Mouse (Mus musculus): ENCODE data around the gene C730034F03Rik. TPM values are rescaled to one million over a fixed set of nuclear protein-coding genes. Genes with fewer than 3 reads are reported as not detected.

Gene C730034F03Rik
- polyA plus RNA-seq, 1 experiment from 2014 or later = 4.7 TPM

- ATAC-seq (ENCODE audit: insufficient number of reproducible peaks, insufficient read depth, low FRiP score, low TSS enrichment) = no peak
- 24% methylated on average over 9 of the region's 9 CpGs for WGBS
- peak within 1 kb of the TSS; percentile 67; the same call in 1 of the 2 replicates for H3K27ac ChIP-seq
Observed at GRCm38 (mm10) chr15:89477091-89477491, 47.7 kb downstream of the C730034F03Rik start, which contains the start of gene Arsa. Gene Arsa, minus strand, starts transcription at chr15:89477425.

GRCm38 (mm10) chr15:89477806-89478205 is 48.4 kb downstream of the C730034F03Rik start:
- no peak overlapping the region for H3K4me3 ChIP-seq
- H3K27me3 ChIP-seq = no peaks in the 10 kb centered on the region
- H3K9ac ChIP-seq = no peak overlapping the region
- H3K27ac ChIP-seq = no peak overlapping the region
- H3K4me1 ChIP-seq = peaks cover 5% of the 10 kb centered on the region; the same call in 1 of the 2 replicates
- no peaks in the 10 kb centered on the region for H3K36me3 ChIP-seq
- peaks cover 6% of the 10 kb centered on the region; the same call in 1 of the 2 replicates for H3K9me3 ChIP-seq
- no peak for ATAC-seq (ENCODE audit: insufficient number of reproducible peaks, insufficient read depth, low FRiP score, low TSS enrichment)
- H3K4me2 ChIP-seq (replicated peaks) = no peak overlapping the region
- WGBS = 45% methylated on average over 8 of the region's 8 CpGs

More at GRCm38 (mm10) chr15:89477091-89477491, 47.7 kb downstream of the C730034F03Rik start, which contains the start of gene Arsa:
- Histone ChIP-seq H3K9ac (peak within 1 kb of the TSS; percentile 55), H3K27me3 (no peaks in the 10 kb centered on the region), H3K4me1 (peaks cover 5% of the 10 kb centered on the region; the same call in 1 of the 2 replicates), H3K4me2 (replicated peaks) (peak within 1 kb of the TSS; percentile 84), H3K4me3 (peak within 1 kb of the TSS; percentile 59), H3K9me3 (peaks cover 2% of the 10 kb centered on the region; the same call in 1 of the 2 replicates), H3K36me3 (no peaks in the 10 kb centered on the region)

GRCm38 (mm10) chr15:89478622-89479021 is 49.2 kb downstream of the C730034F03Rik start:
- Histone ChIP-seq H3K36me3 (no peaks in the 10 kb centered on the region), H3K9ac (no peak overlapping the region), H3K4me1 (peaks cover 5% of the 10 kb centered on the region; the same call in 1 of the 2 replicates), H3K27me3 (no peaks in the 10 kb centered on the region), H3K9me3 (peaks cover 6% of the 10 kb centered on the region; the same call in 1 of the 2 replicates), H3K27ac (no peak overlapping the region), H3K4me3 (no peak overlapping the region), H3K4me2 (replicated peaks) (no peak overlapping the region)
- WGBS = 82% methylated on average over 3 of the region's 3 CpGs
- no peak for ATAC-seq (ENCODE audit: insufficient number of reproducible peaks, insufficient read depth, low FRiP score, low TSS enrichment)

Other genes starting within 250 kb of the C730034F03Rik start
- gene Plxnb2, start 248.8 kb upstream of the C730034F03Rik start, polyA plus RNA-seq (2016; fragmentation: Nextera tagmentation; extraction: Ambion mirVana) = 169 and 182 TPM in 2 replicates
- gene Dennd6b, start 233.1 kb upstream of the C730034F03Rik start, polyA plus RNA-seq (2016; fragmentation: Nextera tagmentation; extraction: Ambion mirVana) = 30.2 and 30.3 TPM in 2 replicates
- 38.9 and 41.9 TPM in 2 replicates for gene Ppp6r2, start 218.0 kb upstream of the C730034F03Rik start, polyA plus RNA-seq (2016; fragmentation: Nextera tagmentation; extraction: Ambion mirVana)
- gene Sbf1, start 114.3 kb upstream of the C730034F03Rik start, polyA plus RNA-seq (2016; fragmentation: Nextera tagmentation; extraction: Ambion mirVana) = 60.9 and 61.6 TPM in 2 replicates
- 0.18 TPM in 1 of 2 replicates, not detected in the other for gene Adm2, start 106.9 kb upstream of the C730034F03Rik start, polyA plus RNA-seq (2016; fragmentation: Nextera tagmentation; extraction: Ambion mirVana)
- gene Miox, start 95.2 kb upstream of the C730034F03Rik start, polyA plus RNA-seq (2016; fragmentation: Nextera tagmentation; extraction: Ambion mirVana) = not detected in 2 replicates
- 54.5 and 58.8 TPM in 2 replicates for gene Lmf2, start 73.9 kb upstream of the C730034F03Rik start, polyA plus RNA-seq (2016; fragmentation: Nextera tagmentation; extraction: Ambion mirVana)
- 171 and 177 TPM in 2 replicates for gene Ncaph2, start 73.9 kb upstream of the C730034F03Rik start, polyA plus RNA-seq (2016; fragmentation: Nextera tagmentation; extraction: Ambion mirVana)
- 5.5 and 6.2 TPM in 2 replicates for gene Sco2, start 55.7 kb upstream of the C730034F03Rik start, polyA plus RNA-seq (2016; fragmentation: Nextera tagmentation; extraction: Ambion mirVana)
- 1.2 and 1.5 TPM in 2 replicates for gene Tymp, start 52.5 kb upstream of the C730034F03Rik start, polyA plus RNA-seq (2016; fragmentation: Nextera tagmentation; extraction: Ambion mirVana)
- gene Odf3b, start 50.3 kb upstream of the C730034F03Rik start, polyA plus RNA-seq (2016; fragmentation: Nextera tagmentation; extraction: Ambion mirVana) = 0.27 and 0.51 TPM in 2 replicates
- gene Klhdc7b, start 44.7 kb upstream of the C730034F03Rik start, polyA plus RNA-seq (2016; fragmentation: Nextera tagmentation; extraction: Ambion mirVana) = 0.11 TPM in 1 of 2 replicates, not detected in the other
- gene Syce3, start 19.1 kb upstream of the C730034F03Rik start, polyA plus RNA-seq (2016; fragmentation: Nextera tagmentation; extraction: Ambion mirVana) = not detected in 2 replicates
- gene Cpt1b, start 3.7 kb upstream of the C730034F03Rik start, polyA plus RNA-seq (2016; fragmentation: Nextera tagmentation; extraction: Ambion mirVana) = 0.39 and 0.58 TPM in 2 replicates
- gene Gm44502, start 107 bp downstream of the C730034F03Rik start, polyA plus RNA-seq (2016; fragmentation: Nextera tagmentation; extraction: Ambion mirVana) = 0.22 TPM in 1 of 2 replicates, not detected in the other
- gene Chkb, start 319 bp downstream of the C730034F03Rik start, polyA plus RNA-seq (2016; fragmentation: Nextera tagmentation; extraction: Ambion mirVana) = 60.2 and 68.7 TPM in 2 replicates
- gene Mapk8ip2, start 24.3 kb downstream of the C730034F03Rik start, polyA plus RNA-seq (2016; fragmentation: Nextera tagmentation; extraction: Ambion mirVana) = 8.2 and 10.0 TPM in 2 replicates
- gene Arsa, start 47.8 kb downstream of the C730034F03Rik start, polyA plus RNA-seq (2016; fragmentation: Nextera tagmentation; extraction: Ambion mirVana) = 18.0 and 18.2 TPM in 2 replicates
- gene Shank3, start 70.0 kb downstream of the C730034F03Rik start, polyA plus RNA-seq (2016; fragmentation: Nextera tagmentation; extraction: Ambion mirVana) = 3.0 and 4.7 TPM in 2 replicates
- 0.23 and 0.41 TPM in 2 replicates for gene Acr, start 138.7 kb downstream of the C730034F03Rik start, polyA plus RNA-seq (2016; fragmentation: Nextera tagmentation; extraction: Ambion mirVana)
- 51.4 and 52.0 TPM in 2 replicates for gene Rabl2, start 162.3 kb downstream of the C730034F03Rik start, polyA plus RNA-seq (2016; fragmentation: Nextera tagmentation; extraction: Ambion mirVana)